Mouse (Mus musculus): ENCODE results near the gene Gm13698. TPM values are rescaled to one million over a fixed set of nuclear protein-coding genes. Genes with fewer than 3 reads are reported as not detected.
"Not testable (repeated sequence)": the region's sequence is repeated elsewhere in the genome, so short reads cannot be mapped to it uniquely, and the experiment has no call there.

Gene Gm13698
- polyA plus RNA-seq (2015; fragmentation: Nextera tagmentation; extraction: Ambion mirVana), result not detected in 2 replicates

DNA sequence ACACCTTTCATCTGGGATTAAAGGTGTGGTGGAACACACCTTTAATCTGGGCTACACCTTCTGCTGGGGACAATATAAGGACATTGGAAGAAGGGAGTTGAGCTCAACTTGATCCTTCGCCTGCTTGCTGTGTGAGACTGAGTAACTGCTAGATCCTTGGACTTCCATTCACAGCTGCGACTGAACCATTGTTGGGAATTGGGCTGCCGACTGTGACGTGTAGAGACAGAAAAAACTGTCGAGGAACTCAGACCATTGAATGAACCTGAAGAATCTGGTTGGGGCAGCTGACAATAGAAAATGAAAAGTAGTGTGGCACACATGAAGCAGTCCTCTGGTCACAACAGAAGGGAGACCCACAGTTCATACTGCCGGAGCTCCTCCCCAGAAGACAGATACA, at the start of gene Gm13698:
Gm13698 (plus strand) TSS at position 301 of the 400 bp plus-strand sequence.
- not testable (repeated sequence) for H3K36me3 ChIP-seq; H3K4me1 ChIP-seq (replicated peaks); H3K4me2 ChIP-seq (replicated peaks); H3K9me3 ChIP-seq; H3K27me3 ChIP-seq; H3K27ac ChIP-seq; ATAC-seq; H3K9ac ChIP-seq (replicated peaks); H3K4me3 ChIP-seq (replicated peaks)
- WGBS, result no CpG with 5 or more reads among the region's 6 CpGs

GRCm38 (mm10) chr2:83929478-83930088, 25.9 kb upstream of the Gm13698 start:
- no peaks in the 10 kb centered on the region for H3K4me1 ChIP-seq (replicated peaks)
- H3K9ac ChIP-seq (replicated peaks), result no peak overlapping the region
- H3K36me3 ChIP-seq, result no peaks in the 10 kb centered on the region
- WGBS, result 45% methylated on average over 2 of the region's 2 CpGs
- H3K4me2 ChIP-seq (replicated peaks), result no peak overlapping the region
- H3K9me3 ChIP-seq, result no peaks in the 10 kb centered on the region
- H3K4me3 ChIP-seq (replicated peaks), result no peak overlapping the region
- H3K27me3 ChIP-seq, result no peaks in the 10 kb centered on the region
- no peak overlapping the region for H3K27ac ChIP-seq
- no peak for ATAC-seq

DNA sequence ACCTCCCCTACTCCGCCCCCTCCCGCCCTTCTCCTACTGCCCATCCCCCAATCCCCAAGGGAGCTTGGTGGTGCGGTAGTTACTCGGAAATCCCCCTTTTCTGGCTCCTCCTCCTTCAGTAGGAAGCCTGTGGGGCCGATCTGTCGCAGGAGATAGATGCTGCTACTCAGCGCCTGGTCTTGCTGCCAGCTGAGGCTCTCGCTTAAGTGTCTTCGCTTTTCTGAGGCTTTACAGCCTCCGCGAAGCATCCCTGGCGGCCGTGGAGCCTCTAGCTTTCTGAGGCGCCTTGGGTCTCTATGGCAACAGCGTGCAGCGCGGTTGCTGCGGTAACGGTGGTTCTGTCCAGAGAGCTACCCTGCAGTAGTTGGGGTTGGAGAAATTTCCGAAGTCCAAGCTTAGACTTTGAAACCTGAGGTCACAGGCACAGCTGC, 14.5 kb upstream of the Gm13698 start, which contains the start of gene Zswim2:
Zswim2 (minus strand) TSS at position 298 of the 431 bp plus-strand sequence.
- ATAC-seq, result peak; percentile 100
- peak within 1 kb of the TSS; percentile 62 for H3K4me2 ChIP-seq (replicated peaks)
- H3K9me3 ChIP-seq, result no peaks in the 10 kb centered on the region
- H3K4me1 ChIP-seq (replicated peaks), result peaks cover 10% of the 10 kb centered on the region
- H3K27ac ChIP-seq, result peak within 1 kb of the TSS; percentile 71
- 1% methylated on average over 20 of the region's 20 CpGs for WGBS
- no peaks in the 10 kb centered on the region for H3K36me3 ChIP-seq
- no peaks in the 10 kb centered on the region for H3K27me3 ChIP-seq
- peak within 1 kb of the TSS; percentile 40 for H3K4me3 ChIP-seq (replicated peaks)
- no peak within 1 kb of the TSS for H3K9ac ChIP-seq (replicated peaks)

GRCm38 (mm10) chr2:83941378-83941777, 14.1 kb upstream of the Gm13698 start:
- Histone ChIP-seq H3K9ac (replicated peaks) (no peak overlapping the region), H3K4me1 (replicated peaks) (peaks cover 10% of the 10 kb centered on the region), H3K27me3 (no peaks in the 10 kb centered on the region), H3K9me3 (no peaks in the 10 kb centered on the region), H3K4me3 (replicated peaks) (peak overlapping the region; percentile 40), H3K36me3 (no peaks in the 10 kb centered on the region), H3K27ac (no peak overlapping the region), H3K4me2 (replicated peaks) (peak overlapping the region; percentile 62)
- ATAC-seq, result peak; percentile 78
- 33% methylated on average over 3 of the region's 3 CpGs for WGBS

DNA sequence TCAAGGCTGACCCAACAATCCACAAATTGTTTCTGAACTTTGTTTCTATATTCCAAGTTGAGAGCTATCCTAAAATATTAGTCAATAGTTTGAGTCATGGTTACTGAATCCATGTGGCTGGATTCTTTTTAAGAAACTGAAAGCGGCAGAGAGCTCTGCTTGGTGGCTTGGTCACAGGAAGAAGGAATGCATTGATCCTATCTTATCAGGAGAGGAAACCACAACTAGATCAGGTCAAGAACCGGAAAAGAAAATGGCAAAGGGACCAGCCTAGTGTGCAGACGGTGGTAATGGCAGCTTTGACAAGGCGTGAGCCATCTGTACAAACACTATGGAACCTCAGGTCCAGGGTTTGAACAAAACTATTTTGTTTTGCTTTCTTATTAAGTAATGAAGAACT, 13.7 kb upstream of the Gm13698 start:
- no peaks in the 10 kb centered on the region for H3K27me3 ChIP-seq
- ATAC-seq, result no peak
- no peak overlapping the region for H3K9ac ChIP-seq (replicated peaks)
- 81% methylated on average over 4 of the region's 4 CpGs for WGBS
- H3K4me2 ChIP-seq (replicated peaks), result no peak overlapping the region
- no peak overlapping the region for H3K4me3 ChIP-seq (replicated peaks)
- H3K36me3 ChIP-seq, result no peaks in the 10 kb centered on the region
- H3K27ac ChIP-seq, result no peak overlapping the region
- no peaks in the 10 kb centered on the region for H3K9me3 ChIP-seq
- H3K4me1 ChIP-seq (replicated peaks), result peaks cover 10% of the 10 kb centered on the region

- H3K4me3 ChIP-seq (replicated peaks); H3K36me3 ChIP-seq; H3K4me2 ChIP-seq (replicated peaks); H3K9me3 ChIP-seq; H3K9ac ChIP-seq (replicated peaks); ATAC-seq; H3K27me3 ChIP-seq; H3K27ac ChIP-seq; H3K4me1 ChIP-seq (replicated peaks): not testable (repeated sequence)
- no CpG with 5 or more reads among the region's 6 CpGs for WGBS
Measured at GRCm38 (mm10) chr2:83961203-83961602, 5.7 kb downstream of the Gm13698 start, which contains the start of gene Gm13693. Gene Gm13693 (plus strand): TSS chr2:83961503.

DNA sequence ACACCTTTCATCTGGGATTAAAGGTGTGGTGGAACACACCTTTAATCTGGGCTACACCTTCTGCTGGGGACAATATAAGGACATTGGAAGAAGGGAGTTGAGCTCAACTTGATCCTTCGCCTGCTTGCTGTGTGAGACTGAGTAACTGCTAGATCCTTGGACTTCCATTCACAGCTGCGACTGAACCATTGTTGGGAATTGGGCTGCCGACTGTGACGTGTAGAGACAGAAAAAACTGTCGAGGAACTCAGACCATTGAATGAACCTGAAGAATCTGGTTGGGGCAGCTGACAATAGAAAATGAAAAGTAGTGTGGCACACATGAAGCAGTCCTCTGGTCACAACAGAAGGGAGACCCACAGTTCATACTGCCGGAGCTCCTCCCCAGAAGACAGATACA, 11.5 kb downstream of the Gm13698 start, which contains the start of gene Gm13695:
Gm13695 (plus strand) TSS at position 301 of the 400 bp plus-strand sequence.
- ATAC-seq; H3K9ac ChIP-seq (replicated peaks); H3K27me3 ChIP-seq; H3K4me1 ChIP-seq (replicated peaks); H3K4me2 ChIP-seq (replicated peaks); H3K9me3 ChIP-seq; H3K36me3 ChIP-seq; H3K4me3 ChIP-seq (replicated peaks); H3K27ac ChIP-seq: not testable (repeated sequence)
- WGBS, result no CpG with 5 or more reads among the region's 6 CpGs

GRCm38 (mm10) chr2:83972823-83973222, 17.3 kb downstream of the Gm13698 start, which contains the start of gene Gm13696:
Gene Gm13696 (plus strand): TSS chr2:83973123.
- H3K4me1 ChIP-seq (replicated peaks); H3K27me3 ChIP-seq; H3K4me3 ChIP-seq (replicated peaks); H3K27ac ChIP-seq; H3K4me2 ChIP-seq (replicated peaks); ATAC-seq; H3K9ac ChIP-seq (replicated peaks); H3K9me3 ChIP-seq; H3K36me3 ChIP-seq: not testable (repeated sequence)
- no CpG with 5 or more reads among the region's 6 CpGs for WGBS

GRCm38 (mm10) chr2:83978633-83979032, 23.1 kb downstream of the Gm13698 start, which contains the start of gene Gm13694:
Gene Gm13694 (plus strand): TSS chr2:83978933.
- WGBS, result no CpG with 5 or more reads among the region's 6 CpGs
- H3K27me3 ChIP-seq; H3K36me3 ChIP-seq; H3K4me2 ChIP-seq (replicated peaks); H3K4me1 ChIP-seq (replicated peaks); ATAC-seq; H3K27ac ChIP-seq; H3K9ac ChIP-seq (replicated peaks); H3K9me3 ChIP-seq; H3K4me3 ChIP-seq (replicated peaks): not testable (repeated sequence)

- H3K36me3 ChIP-seq; H3K27ac ChIP-seq; ATAC-seq; H3K4me1 ChIP-seq (replicated peaks); H3K4me2 ChIP-seq (replicated peaks); H3K27me3 ChIP-seq; H3K9ac ChIP-seq (replicated peaks); H3K9me3 ChIP-seq; H3K4me3 ChIP-seq (replicated peaks): not testable (repeated sequence)
- WGBS, result no CpG with 5 or more reads among the region's 6 CpGs
Measured at GRCm38 (mm10) chr2:83984443-83984842, 28.9 kb downstream of the Gm13698 start, which contains the start of gene Gm13697. Gene Gm13697 (plus strand): TSS chr2:83984743.

DNA sequence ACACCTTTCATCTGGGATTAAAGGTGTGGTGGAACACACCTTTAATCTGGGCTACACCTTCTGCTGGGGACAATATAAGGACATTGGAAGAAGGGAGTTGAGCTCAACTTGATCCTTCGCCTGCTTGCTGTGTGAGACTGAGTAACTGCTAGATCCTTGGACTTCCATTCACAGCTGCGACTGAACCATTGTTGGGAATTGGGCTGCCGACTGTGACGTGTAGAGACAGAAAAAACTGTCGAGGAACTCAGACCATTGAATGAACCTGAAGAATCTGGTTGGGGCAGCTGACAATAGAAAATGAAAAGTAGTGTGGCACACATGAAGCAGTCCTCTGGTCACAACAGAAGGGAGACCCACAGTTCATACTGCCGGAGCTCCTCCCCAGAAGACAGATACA, 34.8 kb downstream of the Gm13698 start, which contains the start of gene Gm13691:
Gm13691 (plus strand) TSS at position 301 of the 400 bp plus-strand sequence.
- not testable (repeated sequence) for H3K4me3 ChIP-seq (replicated peaks); H3K4me2 ChIP-seq (replicated peaks); ATAC-seq; H3K9me3 ChIP-seq; H3K27me3 ChIP-seq; H3K4me1 ChIP-seq (replicated peaks); H3K9ac ChIP-seq (replicated peaks); H3K36me3 ChIP-seq; H3K27ac ChIP-seq
- WGBS, result no CpG with 5 or more reads among the region's 6 CpGs

GRCm38 (mm10) chr2:83993639-83994255, 38.3 kb downstream of the Gm13698 start:
- not testable (repeated sequence) for H3K4me3 ChIP-seq (replicated peaks); H3K4me1 ChIP-seq (replicated peaks); H3K27ac ChIP-seq; H3K9me3 ChIP-seq; H3K4me2 ChIP-seq (replicated peaks); H3K9ac ChIP-seq (replicated peaks); ATAC-seq; H3K27me3 ChIP-seq; H3K36me3 ChIP-seq
- 76% methylated on average over 8 of the region's 9 CpGs for WGBS

Measured in midbrain, embryonic 13.5 days (tissue).